Mouse (Mus musculus) thymus, adult 2 months (tissue): ENCODE data around the gene Sec22b.

Source experiments
- CTCF ChIP-seq: fragments of 200-500 bp; IDR thresholded peaks from 2 replicates; pipeline ENCODE4 v1.5.1; 2012; ENCODE audit warnings: mild to moderate bottlenecking, control low read depth, low read length, moderate library complexity, borderline replicate concordance; ENCODE audit not compliant: control insufficient read depth, poor library complexity, insufficient read depth; ENCODE audit errors: extremely low read depth
- POLR2A ChIP-seq: fragments of 200-500 bp; IDR thresholded peaks from 2 replicates; pipeline ENCODE4 v1.6.1; 2012; ENCODE audit warnings: mild to moderate bottlenecking, low read length, control low read depth, moderate library complexity; ENCODE audit not compliant: control insufficient read depth, poor library complexity, insufficient read depth; ENCODE audit errors: extremely low read depth

DNA sequence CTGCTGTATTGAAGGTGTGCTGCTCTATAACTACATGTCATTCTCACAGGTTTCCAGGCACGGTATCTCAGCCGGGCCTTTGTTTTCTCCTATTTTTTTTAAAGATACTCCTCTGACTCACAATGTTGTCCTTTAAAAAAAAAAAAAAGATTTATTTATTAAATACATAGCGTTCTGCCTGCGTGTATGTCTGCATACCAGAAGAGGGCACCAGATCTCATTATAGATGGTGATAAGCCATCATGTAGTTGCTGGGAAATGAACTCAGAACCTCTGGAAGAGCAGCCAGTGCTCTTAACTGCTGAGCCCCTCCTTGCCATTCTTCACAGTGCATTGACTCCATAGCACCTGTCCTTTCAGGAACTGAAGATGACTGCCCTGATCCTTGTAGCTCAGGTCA is 14.1 kb downstream of the Sec22b start:
- TF ChIP-seq CTCF (no peak), POLR2A (no peak)
